Mouse (Mus musculus) testis, adult 2 months (tissue): Measurements from ENCODE around the gene Manbal.

Experiments used
- CTCF ChIP-seq: fragments of 200-500 bp; IDR thresholded peaks from 2 replicates; pipeline ENCODE4 v1.5.1; 2012; ENCODE audit warnings: low read depth, mild to moderate bottlenecking, inconsistent platforms, low read length, moderate library complexity; ENCODE audit not compliant: control insufficient read depth, insufficient read depth, insufficient replicate concordance
- POLR2A ChIP-seq: fragments of 200-500 bp; IDR thresholded peaks from 2 replicates; pipeline ENCODE4 v1.6.1; 2012; ENCODE audit warnings: low read depth, mild to moderate bottlenecking, inconsistent platforms, low read length, moderate library complexity; ENCODE audit not compliant: control insufficient read depth

GRCm38 (mm10) chr2:157407596-157407995 lies 40.2 kb downstream of the Manbal start:
- TF ChIP-seq CTCF, result no peak
- TF ChIP-seq POLR2A, result no peak
